Mouse (Mus musculus): ENCODE results near the gene Ric8b. TPM values are rescaled to one million over a fixed set of nuclear protein-coding genes. Genes with fewer than 3 reads are reported as not detected.

Gene Ric8b
- total RNA-seq, 2 experiments from 2014 or later = 33.6 to 42.4 TPM

DNA sequence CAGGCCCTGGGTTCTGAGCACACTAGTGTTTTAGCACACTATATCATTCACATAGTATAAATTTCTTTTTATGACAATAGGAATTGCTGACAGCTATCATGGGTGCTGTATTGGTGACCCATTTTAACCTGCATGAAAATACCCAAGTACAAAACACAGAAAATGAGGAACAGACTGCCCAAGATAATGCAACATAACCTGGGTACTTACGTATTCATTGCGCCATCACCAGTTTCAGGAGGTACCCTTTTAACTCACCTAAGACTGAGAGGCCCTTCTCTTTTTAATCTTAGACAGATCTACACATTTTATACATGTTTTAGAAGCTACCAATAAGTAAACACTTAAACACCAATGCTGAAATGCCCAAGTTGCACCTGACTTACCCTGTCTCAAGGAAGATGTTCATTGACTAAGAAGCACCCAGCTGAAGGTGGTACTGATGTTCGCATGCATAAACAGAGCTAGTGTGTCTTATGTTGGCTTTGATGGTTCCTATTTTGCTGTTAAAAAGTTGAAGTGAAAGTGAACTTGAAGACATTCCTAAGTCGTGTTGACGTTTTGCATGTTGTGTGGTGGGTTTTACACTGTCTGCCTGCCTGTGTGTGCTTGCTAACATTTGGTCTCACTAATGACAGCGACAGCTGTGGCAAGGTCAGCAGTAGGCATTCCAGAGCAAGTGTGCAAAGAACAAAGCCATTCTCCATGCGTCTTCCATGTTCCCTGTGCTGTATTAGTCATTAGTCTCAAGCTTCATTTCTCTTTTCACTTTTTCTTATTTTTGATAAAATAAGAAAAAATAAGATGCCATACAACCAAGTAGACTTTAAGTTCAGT, 86.0 kb downstream of the Ric8b start:
- DNase-seq (ENCODE audit: low spot score in 2 of 2) = no peak

DNA sequence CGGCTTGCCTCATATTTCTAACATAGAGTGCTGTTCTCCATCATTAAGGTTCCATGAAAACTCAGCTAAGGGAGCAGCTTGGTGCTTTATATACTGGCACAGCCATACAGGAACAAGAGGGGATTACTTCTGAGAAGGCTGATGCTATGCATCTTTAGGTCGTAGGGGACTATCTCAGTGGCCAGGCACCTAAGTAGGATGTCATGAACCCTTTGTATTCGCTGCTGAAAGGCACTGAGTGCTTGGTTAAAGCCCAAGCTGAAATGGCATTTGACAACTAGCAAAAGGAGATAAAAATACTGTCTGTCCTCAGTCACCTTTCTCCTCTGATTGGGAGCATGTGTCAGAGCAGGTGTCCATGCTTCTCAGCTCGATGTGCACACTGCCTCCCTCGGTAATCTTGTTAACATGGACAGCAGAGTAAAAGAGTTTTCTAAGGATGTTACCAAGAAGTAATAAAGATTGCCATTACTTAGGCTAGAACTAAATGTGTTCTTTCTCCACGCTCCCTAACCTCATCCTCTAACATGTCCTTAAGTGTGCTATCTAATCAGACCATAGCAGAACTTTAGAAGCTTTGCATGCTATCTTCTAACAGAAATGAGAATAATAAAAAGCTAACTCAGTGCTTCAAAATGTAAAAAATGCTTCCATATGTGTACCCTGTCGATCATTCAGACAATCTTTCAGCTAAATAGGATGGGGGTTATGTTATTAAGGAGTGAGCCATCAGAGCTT, 89.3 kb downstream of the Ric8b start:
- no peak for DNase-seq (ENCODE audit: low spot score in 2 of 2)

DNA sequence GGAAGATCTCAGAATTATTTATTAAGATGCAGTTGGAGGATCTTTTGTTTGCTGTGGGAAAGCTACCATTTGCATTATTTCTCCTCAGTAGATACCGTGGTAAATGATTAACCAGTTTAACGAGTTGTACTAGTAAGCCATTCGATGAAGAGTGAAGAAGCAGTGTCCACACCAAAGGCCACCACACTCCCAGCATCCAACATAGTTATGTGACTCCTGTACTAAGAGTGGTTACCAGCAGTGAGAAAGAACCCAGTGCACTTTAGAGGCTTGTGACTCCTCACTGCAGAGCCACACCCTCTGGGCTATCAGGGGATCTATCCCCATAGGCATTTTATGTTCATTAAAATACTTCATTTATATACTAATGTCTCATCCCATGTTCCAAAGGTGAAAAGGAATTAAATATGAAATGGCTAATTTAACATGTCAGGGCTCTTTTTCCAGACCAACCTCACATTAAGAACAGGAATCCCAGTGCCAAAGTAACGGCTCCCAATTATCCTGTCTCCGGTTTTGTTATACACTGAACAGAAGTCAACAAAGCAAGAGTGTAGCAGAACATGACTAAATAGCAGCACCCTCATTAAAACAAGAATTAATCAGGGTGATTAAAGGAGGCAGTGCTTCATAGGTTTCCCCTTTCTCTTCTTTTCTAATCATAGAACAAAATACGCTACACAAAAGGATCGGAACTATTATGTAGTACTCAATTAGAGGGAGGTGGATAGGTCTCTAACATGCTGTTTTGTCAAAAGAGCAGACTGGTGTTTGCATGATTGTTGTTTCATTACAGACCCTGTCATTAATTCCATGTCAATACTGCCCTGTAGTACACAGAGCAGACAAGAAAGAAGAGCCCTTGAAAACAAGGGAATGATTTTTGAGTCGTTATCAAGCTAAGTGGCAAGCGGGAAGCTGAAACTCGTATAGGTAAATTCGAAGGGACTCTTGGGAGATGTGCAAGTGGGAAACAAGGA, 90.7 kb downstream of the Ric8b start:
- no peak for DNase-seq (ENCODE audit: low spot score in 2 of 2)

DNA sequence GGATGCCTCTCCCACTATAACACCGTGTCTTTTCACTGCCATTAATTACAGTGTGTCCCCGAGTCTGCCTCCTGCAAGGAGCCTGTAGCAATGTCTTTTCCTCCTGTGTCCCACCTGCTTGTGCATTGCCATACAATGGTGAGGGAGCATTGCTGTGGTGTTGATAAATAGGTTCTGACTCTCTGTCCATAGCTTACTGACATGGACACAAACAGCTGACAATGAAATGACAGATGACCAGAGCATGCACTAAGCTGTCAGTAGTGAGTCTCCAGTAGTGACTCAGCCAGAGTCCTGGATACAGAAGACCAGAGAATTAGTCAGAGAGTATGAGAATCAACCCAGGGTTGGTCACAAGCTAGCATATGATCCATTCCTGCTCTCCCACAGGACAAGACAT, 93.7 kb downstream of the Ric8b start:
- DNase-seq (ENCODE audit: low spot score in 2 of 2) = no peak

DNA sequence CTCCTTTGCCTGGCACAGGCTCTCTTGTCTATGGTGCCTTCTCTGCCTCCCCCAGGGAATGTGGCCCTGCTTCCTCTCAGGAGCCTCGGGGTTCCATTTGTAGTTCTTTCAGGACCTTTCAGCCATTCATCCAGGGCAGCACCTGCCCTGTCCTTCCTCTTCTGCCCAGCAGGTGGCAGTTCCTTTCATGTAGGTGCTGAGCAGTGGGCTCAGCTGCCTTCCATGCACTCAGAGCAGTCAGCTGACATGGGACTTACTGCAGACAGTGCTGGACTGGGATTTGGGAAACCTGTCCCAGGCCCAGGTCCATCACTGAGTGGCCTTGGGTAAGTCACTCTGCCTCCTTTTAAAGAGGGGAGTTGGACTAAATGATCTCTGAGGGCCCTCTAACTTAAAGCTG, 96.0 kb downstream of the Ric8b start:
- no peak for DNase-seq (ENCODE audit: low spot score in 2 of 2)

DNA sequence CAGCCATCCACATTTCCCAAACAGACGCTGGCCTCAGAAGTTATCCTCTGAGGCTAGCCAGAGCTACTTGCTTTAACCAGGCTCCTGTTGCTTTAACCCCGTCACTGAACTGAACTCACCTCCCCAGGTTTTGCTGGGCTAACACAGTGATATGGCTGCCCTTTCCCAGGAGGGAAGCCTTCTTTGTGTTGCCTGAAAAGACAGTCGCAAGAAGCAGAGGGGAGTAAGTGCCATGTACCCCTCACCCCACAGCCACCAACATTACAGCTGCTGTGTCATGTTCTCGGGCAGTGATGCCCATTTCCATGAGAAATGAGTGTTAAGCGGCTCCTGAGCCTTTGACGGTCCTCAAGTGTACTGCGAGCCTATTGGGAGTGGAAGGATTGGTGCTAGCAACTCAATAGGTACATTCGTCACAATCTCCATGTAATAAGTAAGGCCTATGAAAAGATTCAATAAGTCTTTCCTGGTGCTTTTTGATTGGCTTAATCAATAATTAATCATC, 96.6 kb downstream of the Ric8b start:
- no peak for DNase-seq (ENCODE audit: low spot score in 2 of 2)

DNA sequence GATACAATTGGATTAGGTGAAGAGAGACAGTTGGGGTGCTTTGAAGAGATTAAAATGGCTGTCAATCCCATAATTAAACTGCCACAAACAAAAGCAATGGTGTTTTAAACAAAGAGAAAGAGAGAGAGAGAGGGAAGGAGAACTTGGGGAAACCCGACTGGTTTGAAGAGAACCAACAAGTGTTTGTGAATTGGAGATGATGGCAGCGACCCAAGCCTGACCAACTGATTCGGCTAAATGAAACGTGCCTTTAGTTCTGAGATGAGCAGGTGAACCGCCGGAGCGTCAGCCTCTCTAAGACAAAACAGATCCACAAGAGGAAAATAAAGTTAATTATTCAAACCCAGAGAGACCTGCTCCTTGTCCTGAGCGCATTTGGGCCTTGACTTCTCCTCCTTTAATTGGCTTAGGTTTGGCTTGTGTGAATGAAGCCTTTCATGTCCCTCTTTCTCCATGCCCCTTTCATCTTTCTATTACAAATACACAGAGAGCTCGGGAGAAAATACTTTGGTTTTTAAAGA, 97.1 kb downstream of the Ric8b start:
- no peak for DNase-seq (ENCODE audit: low spot score in 2 of 2)

DNA sequence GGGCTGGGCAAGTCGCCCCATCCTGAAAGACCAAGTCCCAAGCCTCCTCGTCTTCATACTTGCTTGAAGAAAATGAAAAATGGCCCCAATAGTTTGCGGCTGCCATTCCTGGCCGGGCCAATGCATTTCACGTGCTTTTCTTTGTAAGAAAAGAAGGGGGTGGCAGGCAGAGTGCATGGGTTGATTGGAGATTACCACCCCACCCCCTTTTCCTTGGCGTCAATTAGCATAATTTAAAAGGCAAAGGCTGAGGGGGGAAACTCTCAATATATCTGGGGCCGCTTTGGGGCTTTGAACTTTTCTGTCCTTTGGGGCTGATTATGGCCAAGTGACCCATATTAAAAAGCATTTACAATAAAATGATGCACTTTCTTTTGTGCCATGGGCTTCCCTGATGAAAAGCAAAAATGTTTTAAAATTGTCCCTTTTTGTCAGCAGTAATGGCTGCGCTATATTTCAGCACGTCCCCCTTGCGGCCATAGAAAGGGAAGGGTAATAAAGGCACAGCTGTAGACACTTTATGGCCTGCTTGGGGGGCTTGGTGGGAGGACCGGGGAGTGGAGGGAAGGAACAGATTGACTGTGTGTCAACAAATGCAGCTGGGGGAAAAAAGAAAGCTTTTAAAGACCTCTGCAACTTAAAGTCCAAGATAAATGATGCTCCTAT, 105.4 kb downstream of the Ric8b start:
- no peak for DNase-seq (ENCODE audit: low spot score in 2 of 2)

DNA sequence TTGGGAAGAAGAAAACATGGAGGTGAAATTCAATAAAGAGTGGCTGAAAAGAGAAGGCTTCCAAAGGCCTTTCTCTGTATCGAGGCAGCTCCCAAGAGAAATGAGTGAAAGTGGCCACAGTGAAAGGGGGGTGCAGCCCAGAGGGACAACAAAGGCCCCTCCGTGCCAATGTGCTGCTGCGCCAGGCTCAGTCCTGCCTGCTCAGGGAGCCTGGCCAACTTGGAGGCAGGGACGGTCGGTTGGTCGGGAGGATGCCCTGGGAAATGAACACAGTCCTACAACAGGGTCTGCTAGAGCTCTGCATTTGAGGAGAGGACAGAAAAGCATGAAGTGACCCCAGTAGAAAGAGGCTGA, 105.9 kb downstream of the Ric8b start:
- no peak for DNase-seq (ENCODE audit: low spot score in 2 of 2)

DNA sequence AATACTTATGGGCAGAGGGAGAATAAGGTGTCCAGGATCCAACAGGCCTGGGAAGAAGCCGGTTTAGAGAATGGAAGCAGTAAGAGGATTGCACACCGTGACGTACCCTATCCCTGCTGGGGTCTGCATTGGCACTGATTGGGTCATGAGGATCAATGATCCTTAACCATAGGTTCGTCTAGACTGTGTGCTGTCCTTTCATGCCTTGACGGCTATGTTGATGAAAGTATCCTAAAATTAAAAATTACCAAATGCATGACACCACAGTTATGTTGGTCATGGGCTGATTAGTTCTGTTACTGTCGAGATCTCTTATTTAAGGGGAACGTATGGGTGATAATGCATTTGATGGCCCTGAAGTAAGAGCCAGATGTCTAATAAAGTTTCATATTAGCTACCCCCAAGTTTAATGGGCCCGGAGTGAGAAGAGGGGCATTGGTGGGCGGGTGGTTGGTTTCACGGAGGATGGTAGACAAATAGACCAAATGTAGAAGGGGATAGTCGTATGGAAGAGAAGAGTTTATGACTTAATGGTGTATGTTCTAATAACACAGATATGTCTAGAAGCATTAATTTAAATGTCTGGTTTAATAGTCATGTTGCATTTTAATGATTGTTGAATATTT, 108.5 kb downstream of the Ric8b start:
- no peak for DNase-seq (ENCODE audit: low spot score in 2 of 2)

DNA sequence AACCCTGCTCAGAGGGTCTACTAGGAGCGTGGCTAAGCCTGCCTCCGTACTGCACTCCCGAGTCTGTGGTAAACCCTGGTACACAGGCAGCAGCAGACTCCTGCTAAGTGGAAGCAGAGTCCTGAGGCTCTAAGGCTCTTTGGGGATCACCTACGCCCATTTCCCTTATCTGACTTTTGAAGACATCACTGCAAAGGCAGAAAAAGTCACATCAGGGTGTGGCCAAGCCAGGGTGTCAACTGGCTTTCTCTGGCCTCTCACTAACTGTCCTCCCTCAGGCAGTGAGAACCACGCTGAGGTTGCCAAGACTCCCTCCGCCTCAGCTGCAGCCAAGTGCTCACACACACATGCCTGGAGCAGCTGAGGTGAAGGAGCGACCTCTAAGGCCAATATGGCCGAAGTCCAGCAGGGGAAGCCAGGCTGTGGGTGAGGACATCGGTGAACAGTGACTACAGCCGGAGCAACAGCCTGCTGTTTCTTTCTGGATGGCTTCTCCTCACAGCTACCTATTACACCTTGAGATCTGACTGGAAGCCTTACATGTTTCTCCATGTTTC, 110.3 kb downstream of the Ric8b start:
- no peak for DNase-seq (ENCODE audit: low spot score in 2 of 2)

DNA sequence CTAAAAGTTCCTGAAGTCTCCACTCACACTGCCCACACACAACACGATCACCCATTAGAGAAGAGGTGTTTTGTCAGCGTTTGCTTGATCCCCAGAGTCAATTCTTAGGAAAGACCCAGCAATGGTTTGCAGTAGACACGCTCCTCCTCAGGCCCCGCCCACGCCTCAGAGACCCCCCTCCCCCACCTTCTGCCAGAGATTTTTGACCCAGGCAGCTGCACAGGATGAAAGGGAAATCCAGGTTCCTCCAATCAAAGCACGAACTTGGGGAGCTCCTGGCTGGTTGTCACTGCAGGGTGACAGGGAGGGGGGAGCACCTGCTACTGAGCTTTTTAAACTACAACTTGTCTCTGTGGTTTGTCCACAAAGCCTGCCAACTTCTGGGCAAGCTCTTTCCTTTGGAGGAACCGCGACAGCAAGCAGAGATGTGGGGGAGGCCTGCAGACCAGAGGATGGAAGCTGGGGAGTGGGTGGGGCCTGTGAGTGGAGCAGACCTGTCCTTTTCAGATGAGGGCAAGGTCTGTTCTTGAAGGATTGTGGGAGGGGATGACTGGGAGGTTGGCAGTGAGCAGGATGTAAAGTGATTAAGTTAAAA, 117.8 kb downstream of the Ric8b start:
- DNase-seq (ENCODE audit: low spot score in 2 of 2) = no peak

DNA sequence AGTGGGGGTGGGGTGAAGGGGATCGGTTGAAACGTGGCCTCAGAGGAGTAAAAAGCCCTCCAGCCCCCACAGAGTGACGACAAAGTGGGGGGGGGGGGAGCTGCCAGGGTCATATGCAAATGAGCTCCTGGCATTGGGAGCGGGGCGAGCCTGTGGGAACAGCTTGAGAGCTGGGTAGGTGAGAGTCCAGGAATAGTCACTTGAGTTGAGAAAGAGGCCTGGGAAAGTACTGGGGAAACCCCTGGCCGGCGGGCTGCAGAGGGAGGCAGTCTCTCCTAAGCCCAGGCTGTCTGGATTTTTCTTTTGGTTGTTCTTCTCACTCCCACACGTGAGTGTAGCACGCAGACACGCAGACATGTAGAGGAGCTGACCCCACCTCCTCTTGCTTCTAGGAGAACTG, 120.7 kb downstream of the Ric8b start:
- no peak for DNase-seq (ENCODE audit: low spot score in 2 of 2)

DNA sequence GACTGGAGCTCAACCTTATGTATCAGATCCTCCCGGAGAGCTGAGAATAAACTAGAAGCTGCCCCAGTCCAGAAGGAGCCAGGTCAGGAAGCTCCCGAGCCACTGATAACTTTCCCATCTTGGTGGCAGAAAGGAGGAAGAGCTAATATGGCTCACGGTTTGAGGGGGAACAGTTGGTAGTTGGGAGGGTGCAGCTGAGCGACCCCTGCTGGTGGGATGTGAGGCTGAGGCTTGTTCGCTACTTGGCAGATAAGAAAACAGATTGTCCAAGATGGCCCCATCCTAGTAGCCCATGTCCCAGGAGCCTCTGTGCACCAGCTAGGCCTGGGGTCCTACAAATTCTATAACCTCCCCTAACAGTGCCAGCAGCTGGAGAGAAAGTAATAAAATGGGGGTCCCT, 121.4 kb downstream of the Ric8b start:
- DNase-seq (ENCODE audit: low spot score in 2 of 2) = no peak

DNA sequence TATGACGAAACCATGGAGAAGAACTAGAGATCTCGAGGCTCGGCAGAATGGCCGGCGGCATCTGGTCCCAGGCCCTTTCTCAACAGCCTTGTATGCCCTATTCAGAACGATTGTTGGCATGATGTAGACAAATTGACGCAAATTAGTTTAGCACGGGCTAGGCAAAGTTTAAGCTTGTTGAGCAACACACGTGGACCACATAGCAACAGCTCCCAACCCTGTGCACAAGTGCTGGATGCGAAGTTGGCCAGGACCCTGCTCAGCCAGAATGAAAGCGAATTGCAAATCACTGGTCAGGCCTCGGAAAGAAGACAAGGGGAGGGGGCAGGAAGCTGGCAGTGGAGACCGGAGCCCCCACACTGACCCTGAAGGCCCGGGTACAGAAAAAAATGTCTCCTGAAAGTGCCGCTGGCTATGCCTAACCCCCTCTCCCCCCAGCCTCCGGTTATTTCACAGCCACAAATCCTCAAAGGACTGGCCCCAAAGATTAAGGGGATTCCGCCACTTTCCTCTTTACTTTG, 126.8 kb downstream of the Ric8b start:
- DNase-seq (ENCODE audit: low spot score in 2 of 2) = no peak

DNA sequence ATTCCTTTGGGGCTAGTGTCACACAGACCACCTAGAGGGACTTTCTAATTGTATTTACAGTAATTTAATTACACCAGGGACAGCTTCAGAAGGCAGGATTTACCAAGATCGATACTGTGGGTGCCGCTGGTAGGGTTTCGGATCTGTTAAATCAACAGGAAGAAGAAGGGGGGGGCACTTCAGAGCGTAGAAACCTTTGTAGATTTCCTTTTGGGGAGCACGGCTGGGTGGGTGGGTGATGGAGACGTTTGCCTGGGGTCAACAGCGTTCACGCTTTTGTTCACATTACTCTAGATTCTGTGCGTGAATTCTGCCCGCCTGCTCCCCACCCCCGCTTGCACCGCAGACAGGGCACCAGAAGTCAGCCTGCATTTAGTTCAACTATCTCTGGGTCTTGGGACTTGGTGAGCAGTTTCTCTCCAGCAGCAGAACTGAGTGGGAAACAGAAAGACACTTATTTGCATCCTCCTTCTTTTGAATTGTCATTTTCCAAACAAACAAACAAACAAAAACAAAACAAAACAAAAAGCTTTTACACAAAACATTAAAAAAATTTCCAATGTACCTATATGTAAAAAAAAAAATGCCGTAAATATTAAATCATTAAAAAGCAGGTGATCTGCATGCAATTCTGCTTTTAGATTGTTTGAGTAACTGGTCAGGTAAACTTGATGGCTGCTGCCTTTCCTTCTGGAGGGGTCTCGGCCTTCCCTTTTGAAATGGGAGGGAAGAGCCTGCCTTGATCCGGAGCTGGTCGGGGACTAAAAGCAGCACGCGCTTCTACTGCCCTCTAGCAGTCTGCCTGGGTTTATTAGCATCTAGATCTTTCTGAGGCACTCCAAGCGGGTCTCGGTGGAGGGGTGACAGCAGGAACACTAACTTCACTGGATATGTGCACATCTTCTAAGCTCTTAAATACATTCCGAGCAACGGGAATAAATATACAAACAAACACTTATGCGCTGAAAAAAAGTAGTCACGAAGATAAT, 127.6 kb downstream of the Ric8b start:
- peak; percentile 22 to 33 for DNase-seq (ENCODE audit: low spot score in 2 of 2)

DNA sequence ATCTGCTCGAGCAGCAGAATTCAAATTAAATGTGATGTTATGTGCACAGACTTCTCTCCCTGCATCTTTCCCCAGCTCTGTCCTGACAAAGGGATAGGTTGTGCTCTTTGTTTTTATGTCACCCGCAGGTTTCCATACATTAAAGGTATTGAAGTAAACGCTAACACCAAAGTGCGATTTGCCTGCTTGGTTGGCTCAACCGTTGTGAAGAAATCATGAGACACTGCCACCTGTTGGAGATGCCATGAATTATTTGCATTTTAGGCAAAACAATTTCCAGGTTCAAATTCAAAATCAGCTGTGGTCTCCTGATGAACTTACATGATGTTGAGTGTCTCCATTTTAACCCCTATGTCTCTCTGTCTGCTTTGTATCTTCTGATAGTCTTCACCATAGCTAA, 129.2 kb downstream of the Ric8b start:
- no peak for DNase-seq (ENCODE audit: low spot score in 2 of 2)

DNA sequence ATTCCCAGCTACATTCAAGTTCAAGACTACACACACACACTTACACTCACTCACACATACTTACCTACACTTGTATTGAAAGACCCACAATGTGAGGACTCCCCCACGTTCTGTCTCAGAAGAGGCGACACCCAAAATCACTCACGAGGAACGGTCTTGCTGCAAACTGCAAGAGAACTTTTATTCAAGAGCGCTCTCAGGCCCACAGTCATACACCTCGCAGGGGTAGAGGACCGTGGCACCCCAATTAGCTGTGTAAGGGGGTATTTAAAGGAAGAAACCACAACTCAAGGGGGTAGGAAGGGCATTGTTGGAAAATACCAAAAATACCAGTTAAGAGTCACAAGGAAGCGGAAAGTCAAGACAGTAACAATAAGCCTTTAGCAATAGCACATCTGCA, 130.6 kb downstream of the Ric8b start:
- no peak for DNase-seq (ENCODE audit: low spot score in 2 of 2)
